Mouse (Mus musculus) lung, postnatal 36 days (tissue): ENCODE data around the gene Gprc5d.

Source experiments
- DNase-seq: peaks from one replicate; pipeline ENCODE4 v3.0.0; 2022; ENCODE audit warnings: mixed read lengths

Gene Gprc5d

DNA sequence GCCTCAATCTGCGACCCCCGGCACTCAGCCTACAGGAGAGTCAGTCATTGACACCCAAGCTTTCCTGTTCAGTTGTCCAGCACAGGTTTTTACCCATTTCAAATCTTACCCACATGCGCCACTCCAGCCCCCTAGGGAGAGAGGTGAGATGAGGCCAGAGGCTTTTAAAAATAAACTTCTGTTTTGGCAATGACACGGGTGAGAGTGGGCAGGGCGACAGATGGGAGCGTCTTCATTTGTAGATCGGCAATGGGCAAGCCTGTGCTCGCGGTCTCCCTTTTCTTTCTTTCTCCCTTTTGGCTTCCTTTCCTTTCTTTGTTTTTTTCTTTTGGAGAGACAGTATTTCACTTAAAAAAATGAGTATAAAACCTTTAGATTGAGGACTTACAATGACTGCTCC lies 15.4 kb upstream of the Gprc5d start:
- DNase-seq = no peak

DNA sequence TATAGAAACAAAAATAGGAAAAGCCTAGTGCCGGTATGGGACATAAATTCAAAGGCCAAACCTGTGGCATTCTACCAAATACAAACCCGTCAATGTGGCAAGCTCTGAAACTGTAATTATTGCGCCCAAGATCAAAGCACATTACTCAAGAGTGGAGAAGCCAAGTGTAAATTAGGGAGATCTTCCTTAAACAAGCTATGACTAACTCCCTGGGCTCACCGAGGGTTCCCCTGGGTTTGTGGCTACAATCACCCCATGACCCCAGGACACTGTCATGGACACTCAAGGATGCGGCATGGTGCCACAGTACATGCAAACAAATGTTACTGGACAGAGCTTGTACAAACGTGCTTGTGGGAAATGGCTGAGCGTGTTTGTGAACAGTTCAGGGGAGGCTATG lies 15.0 kb upstream of the Gprc5d start:
- no peak for DNase-seq

GRCm38 (mm10) chr6:135124755-135125380 lies 6.8 kb upstream of the Gprc5d start:
- no peak for DNase-seq

GRCm38 (mm10) chr6:135116479-135116878 lies 1.6 kb downstream of the Gprc5d start:
- no peak for DNase-seq

- DNase-seq = no peak
Observed at GRCm38 (mm10) chr6:135113114-135113436, 5.0 kb downstream of the Gprc5d start.

DNA sequence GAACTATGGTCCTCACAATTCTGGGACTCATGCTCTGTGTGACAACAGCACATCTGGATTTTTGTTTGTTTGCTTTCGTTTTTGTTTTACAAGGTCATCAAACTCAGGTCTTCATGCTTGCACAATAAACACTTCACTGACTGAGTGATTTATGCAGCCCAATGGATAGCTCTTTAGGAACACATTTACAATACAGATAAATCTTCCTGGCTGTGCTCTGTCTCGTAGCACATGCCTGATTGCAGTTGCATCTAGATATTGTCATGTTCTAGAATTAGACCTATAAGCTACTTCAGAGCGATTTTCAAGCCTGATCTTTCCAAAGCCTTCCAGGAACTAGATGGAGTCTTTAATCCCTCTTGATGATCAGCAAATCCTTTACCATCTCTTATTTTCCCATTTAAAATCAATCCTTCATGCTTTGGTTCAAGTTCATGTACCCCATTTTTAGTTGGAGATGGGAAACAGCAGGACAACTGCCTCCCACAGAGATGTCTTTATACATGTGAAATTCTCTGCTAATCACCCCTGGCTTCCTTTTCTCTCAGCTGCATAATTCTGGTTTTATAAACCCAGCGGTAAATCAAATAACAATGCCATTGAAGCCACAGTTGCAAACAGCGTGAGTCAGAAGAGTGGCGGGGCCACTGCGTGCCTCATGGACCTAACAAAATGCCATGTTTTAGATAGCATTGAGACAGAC lies 5.5 kb downstream of the Gprc5d start:
- DNase-seq = no peak

GRCm38 (mm10) chr6:135107014-135107413 lies 11.1 kb downstream of the Gprc5d start:
- DNase-seq = no peak

DNA sequence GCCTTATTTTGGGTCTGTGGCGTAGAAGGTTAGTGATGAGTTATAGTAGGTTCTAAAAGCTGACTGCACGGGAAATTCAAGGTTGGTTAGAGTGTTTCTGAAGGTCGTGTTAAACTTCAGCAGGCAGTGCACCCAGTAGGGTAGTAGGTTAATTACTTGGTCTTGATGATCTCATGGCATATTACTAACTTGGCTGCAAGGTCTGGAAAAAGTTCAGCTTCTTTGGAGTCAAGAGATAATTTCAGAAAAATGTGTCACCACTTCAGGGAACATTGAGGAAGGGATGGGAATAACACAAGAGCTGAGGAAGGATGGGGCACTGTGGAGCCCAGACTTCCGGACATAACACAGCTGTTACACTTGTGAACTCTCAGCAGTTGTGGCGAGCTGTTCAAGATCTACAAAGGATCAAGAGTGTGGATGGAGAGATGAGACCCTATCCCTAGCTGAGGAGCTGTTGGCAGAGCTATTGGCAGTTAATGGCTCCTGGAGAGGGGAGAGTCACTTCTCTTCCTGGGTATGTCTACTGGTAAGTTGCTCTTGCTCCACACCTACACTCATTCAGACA lies 15.3 kb downstream of the Gprc5d start:
- DNase-seq = no peak

- no peak for DNase-seq
Observed at GRCm38 (mm10) chr6:135100787-135101472, 17.2 kb downstream of the Gprc5d start.

- DNase-seq = no peak
Observed at GRCm38 (mm10) chr6:135092798-135093470, 25.1 kb downstream of the Gprc5d start.

GRCm38 (mm10) chr6:135090661-135091060 lies 27.4 kb downstream of the Gprc5d start:
- DNase-seq = no peak

GRCm38 (mm10) chr6:135089786-135090185 lies 28.3 kb downstream of the Gprc5d start:
- DNase-seq = no peak

DNA sequence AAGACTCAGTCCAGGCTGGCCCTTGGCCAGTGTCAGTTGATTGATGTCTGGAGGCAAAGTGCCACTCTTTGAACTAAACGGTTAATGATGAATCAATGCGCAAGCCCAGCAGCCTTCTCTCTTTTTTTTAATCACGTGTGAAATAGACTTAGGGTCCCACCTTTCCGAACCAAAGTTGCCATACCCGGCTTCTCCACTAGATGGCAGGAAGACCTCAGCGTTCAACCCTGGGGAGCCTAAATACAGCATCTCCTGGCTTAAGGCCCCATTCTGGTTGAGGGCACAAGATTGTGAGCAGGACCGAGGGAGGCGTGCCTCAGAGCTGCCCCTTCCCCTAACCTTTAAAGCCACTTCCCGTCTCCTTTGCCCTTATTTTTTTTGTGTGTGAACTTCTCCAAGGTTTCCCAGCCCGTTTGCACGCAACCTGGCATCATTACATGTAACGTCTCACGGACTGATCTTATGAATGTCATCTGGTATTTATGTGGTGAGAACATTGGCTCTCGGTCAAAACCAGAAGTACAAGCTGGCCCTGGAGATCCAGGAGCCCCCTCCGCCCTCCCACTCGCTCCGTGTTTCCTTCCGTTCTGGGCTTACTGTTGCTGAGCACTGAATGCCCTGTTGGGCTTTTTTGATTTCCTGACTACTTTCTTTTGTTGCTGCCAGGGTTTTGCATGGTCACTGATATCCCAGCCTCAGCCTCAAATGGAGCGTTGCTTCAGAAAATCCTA lies 30.2 kb downstream of the Gprc5d start:
- DNase-seq = peak; percentile 79

GRCm38 (mm10) chr6:135085703-135086102 lies 32.4 kb downstream of the Gprc5d start:
- no peak for DNase-seq

GRCm38 (mm10) chr6:135083991-135084502 lies 34.0 kb downstream of the Gprc5d start:
- no peak for DNase-seq

DNA sequence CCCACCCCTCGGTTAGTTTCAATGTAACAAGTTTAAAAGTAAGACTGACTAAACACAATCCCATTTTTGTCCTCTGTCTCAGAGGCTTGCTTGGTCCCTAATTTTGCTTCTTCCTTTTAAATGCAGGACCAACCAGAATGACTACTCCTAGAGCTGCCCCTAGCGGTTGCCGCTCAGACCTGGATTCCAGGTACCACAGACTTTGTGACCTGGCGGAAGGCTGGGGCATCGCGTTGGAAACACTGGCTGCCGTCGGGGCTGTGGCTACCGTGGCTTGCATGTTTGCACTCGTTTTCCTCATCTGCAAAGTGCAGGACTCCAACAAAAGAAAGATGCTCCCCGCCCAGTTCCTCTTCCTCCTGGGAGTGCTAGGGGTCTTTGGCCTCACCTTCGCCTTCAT lies 39.7 kb downstream of the Gprc5d start:
- no peak for DNase-seq

GRCm38 (mm10) chr6:135076202-135076601 lies 41.9 kb downstream of the Gprc5d start:
- DNase-seq = no peak

GRCm38 (mm10) chr6:135074405-135074947 lies 43.6 kb downstream of the Gprc5d start:
- peak; percentile 66 for DNase-seq

DNA sequence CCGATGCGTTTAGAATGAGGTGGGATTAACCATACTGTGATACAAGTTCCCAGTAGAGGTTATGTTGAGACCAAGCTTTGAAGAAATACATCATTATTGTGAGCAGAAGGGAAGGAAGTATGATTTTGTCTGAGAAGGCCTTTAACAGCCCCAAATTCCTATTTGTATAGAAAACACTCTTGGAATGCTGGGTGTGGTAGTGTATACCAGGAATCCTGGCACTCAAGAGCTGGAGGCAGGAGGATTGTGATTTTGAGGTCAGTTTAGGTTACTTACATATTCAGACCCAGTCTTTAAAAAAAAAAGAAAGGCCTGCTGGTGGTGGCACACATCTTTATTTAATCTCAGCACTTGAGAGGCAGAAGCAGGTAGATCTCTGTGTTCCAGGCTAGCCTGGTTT lies 47.7 kb downstream of the Gprc5d start:
- no peak for DNase-seq

- DNase-seq = no peak
Observed at GRCm38 (mm10) chr6:135069856-135070255, 48.2 kb downstream of the Gprc5d start.

DNA sequence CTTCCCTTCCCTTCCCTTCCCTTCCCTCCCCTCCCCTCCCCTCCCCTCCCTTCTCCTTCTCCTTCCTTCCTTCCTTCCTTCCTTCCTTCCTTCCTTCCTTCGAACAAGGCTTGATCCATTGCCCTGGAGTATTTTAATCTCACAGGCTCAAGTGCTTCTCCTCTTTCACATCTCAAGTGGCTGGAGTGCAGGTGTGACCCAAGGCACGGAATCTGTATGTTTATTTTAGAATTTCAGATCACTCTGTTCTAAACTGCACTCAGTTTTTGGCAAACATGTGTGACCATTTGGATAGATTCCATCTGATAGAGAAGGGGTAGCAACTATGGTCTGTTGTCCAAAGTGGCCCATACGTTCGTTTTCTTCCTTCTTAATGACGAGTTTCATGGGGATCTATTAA lies 49.9 kb downstream of the Gprc5d start:
- DNase-seq = peak; percentile 86

DNA sequence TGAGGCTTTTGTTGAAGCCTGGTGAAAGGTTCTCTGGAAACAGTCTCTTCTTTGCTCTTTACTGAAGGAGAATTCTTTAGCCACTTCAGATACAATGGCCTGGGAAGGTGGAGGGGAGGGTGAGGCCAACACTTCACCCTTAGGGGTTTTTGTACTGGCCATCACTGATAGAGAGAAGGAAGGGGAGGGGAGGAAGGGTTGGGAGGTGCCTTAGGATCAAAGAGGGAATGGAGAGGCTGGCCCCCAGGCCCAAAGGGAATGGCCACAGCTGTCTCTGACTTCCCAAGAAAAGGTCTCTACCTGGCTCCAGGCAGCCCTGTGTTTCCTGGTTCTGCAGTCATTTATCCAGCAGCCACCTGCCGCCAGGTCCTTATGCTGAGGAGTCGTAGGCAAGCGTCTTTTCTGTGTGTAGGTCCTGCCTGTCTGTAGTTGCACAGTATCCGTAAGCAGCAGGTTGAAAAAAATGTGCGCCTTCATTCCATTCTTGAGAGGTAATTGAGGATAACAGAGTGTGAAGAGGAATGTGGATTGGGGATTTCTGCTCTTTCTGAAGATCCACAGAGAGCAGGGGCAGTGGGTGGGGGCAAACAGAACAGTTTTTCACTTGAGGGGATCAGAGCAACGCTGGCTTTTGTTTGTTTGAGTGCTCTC lies 51.2 kb downstream of the Gprc5d start:
- DNase-seq = peak; percentile 70
